Comparison of ENCODE assay signal across 9 mouse cellular contexts in genomic region chr16:22504851-22505250, GRCm38 (mm10).
DNase-seq lines count a peak whose midpoint lies in the region; ATAC-seq lines count a peak whose summit lies in the region.
"Had no signal": no experiment of that assay in that cellular context is flagged by ENCODE, and none has a peak within 500 bp of the region (broad histone marks: within the 10 kb centered on the region; RNA-seq: fewer than 3 reads in every experiment).

No protein-coding gene starts in this region.

- H3K4me2 ChIP-seq in hindbrain, embryonic 15.5 days = no peak overlapping the region
- H3K4me2 ChIP-seq in hindbrain, embryonic 13.5 days = no peak overlapping the region

- 43% methylated on average over 8 of the region's 8 CpGs for WGBS in hindbrain, embryonic 15.5 days
- 41% methylated on average over 8 of the region's 8 CpGs for WGBS in hindbrain, embryonic 13.5 days

- no peak overlapping the region for H3K9ac ChIP-seq in hindbrain, embryonic 15.5 days
- H3K9ac ChIP-seq in hindbrain, embryonic 13.5 days = no peak overlapping the region

- ATAC-seq in hindbrain, embryonic 15.5 days (ENCODE audit: low FRiP score, low read depth) = peak; percentile 38; the same call in 1 of the 2 replicates
- ATAC-seq in hindbrain, embryonic 13.5 days (ENCODE audit: low FRiP score) = no peak

- no peaks in the 10 kb centered on the region for H3K4me1 ChIP-seq in hindbrain, embryonic 15.5 days (replicated peaks)
- peaks cover 9% of the 10 kb centered on the region; the same call in 1 of the 2 replicates for H3K4me1 ChIP-seq in hindbrain, embryonic 13.5 days (replicated peaks)

- H3K27me3 ChIP-seq in hindbrain, embryonic 15.5 days = no peaks in the 10 kb centered on the region
- H3K27me3 ChIP-seq in hindbrain, embryonic 13.5 days = no peaks in the 10 kb centered on the region

- no peak overlapping the region for H3K4me3 ChIP-seq in hindbrain, embryonic 15.5 days
- no peak overlapping the region for H3K4me3 ChIP-seq in hindbrain, embryonic 13.5 days

- no peaks in the 10 kb centered on the region for H3K9me3 ChIP-seq in hindbrain, embryonic 15.5 days
- no peaks in the 10 kb centered on the region for H3K9me3 ChIP-seq in hindbrain, embryonic 13.5 days
- H3K9me3 ChIP-seq: G1E had no signal

- no peaks in the 10 kb centered on the region for H3K36me3 ChIP-seq in hindbrain, embryonic 15.5 days
- H3K36me3 ChIP-seq in hindbrain, embryonic 13.5 days = no peaks in the 10 kb centered on the region
- H3K36me3 ChIP-seq: G1E had no signal

- no peak overlapping the region for H3K27ac ChIP-seq in hindbrain, embryonic 15.5 days (replicated peaks)
- H3K27ac ChIP-seq in hindbrain, embryonic 13.5 days = no peak overlapping the region

- peak; percentile 63 for DNase-seq in adrenal gland, postnatal 14 days
- DNase-seq in gastrocnemius, postnatal 10 days = peak; percentile 33
- peak; percentile 14 for DNase-seq in kidney, adult 9 months
- DNase-seq in lung, postnatal 25 days (ENCODE audit: low spot score) = peak; percentile 38
- DNase-seq in urinary bladder, adult 2 months (ENCODE audit: low spot score) = no peak
- no peak for DNase-seq in thymus, postnatal 0 days (ENCODE audit: low spot score)

Comparison
In these comparisons a context has a peak if more than half of its experiments do, and no peak if none do; other contexts are left out.
1. DNase-seq: peak in adrenal gland, postnatal 14 days (single experiment), gastrocnemius, postnatal 10 days (single experiment), kidney, adult 9 months (single experiment) and lung, postnatal 25 days (single experiment); none in urinary bladder, adult 2 months (single experiment) and thymus, postnatal 0 days (single experiment).